Mouse (Mus musculus): Measurements from ENCODE around the gene Tmem203.

Tmem203 gene

GRCm38 (mm10) chr2:25291184-25292053, 36.2 kb downstream of the Tmem203 start:
- no peak for DNase-seq (ENCODE audit: low spot score in 2 of 2)

GRCm38 (mm10) chr2:25292054-25292544, 36.9 kb downstream of the Tmem203 start:
- DNase-seq (ENCODE audit: low spot score in 2 of 2), result no peak

- peak; percentile 67 to 91 for DNase-seq (ENCODE audit: low spot score in 2 of 2)
Observed at GRCm38 (mm10) chr2:25292856-25293255, 37.6 kb downstream of the Tmem203 start.

- DNase-seq (ENCODE audit: low spot score in 2 of 2), result no peak
Observed at GRCm38 (mm10) chr2:25293706-25294105, 38.5 kb downstream of the Tmem203 start.

- no peak for DNase-seq (ENCODE audit: low spot score in 2 of 2)
Observed at GRCm38 (mm10) chr2:25297093-25297492, 41.9 kb downstream of the Tmem203 start.

GRCm38 (mm10) chr2:25298046-25298445, 42.8 kb downstream of the Tmem203 start:
- no peak for DNase-seq (ENCODE audit: low spot score in 2 of 2)

GRCm38 (mm10) chr2:25303452-25303851, 48.2 kb downstream of the Tmem203 start:
- no peak for DNase-seq (ENCODE audit: low spot score in 2 of 2)

- DNase-seq (ENCODE audit: low spot score in 2 of 2), result no peak
Observed at GRCm38 (mm10) chr2:25303931-25304656, 48.9 kb downstream of the Tmem203 start.

- no peak for DNase-seq (ENCODE audit: low spot score in 2 of 2)
Observed at GRCm38 (mm10) chr2:25304657-25305541, 49.7 kb downstream of the Tmem203 start.

Measured in spleen, postnatal 4 days (tissue).